Mouse (Mus musculus) urinary bladder, postnatal 14 days (tissue): ENCODE results near the gene Ripply2.
"Not testable (repeated sequence)": the region's sequence is repeated elsewhere in the genome, so short reads cannot be mapped to it uniquely, and the experiment has no call there.

Experiments
- DNase-seq: peaks from one replicate; pipeline ENCODE4 v3.0.0; 2021; ENCODE audit warnings: low spot score

The Ripply2 gene

DNA sequence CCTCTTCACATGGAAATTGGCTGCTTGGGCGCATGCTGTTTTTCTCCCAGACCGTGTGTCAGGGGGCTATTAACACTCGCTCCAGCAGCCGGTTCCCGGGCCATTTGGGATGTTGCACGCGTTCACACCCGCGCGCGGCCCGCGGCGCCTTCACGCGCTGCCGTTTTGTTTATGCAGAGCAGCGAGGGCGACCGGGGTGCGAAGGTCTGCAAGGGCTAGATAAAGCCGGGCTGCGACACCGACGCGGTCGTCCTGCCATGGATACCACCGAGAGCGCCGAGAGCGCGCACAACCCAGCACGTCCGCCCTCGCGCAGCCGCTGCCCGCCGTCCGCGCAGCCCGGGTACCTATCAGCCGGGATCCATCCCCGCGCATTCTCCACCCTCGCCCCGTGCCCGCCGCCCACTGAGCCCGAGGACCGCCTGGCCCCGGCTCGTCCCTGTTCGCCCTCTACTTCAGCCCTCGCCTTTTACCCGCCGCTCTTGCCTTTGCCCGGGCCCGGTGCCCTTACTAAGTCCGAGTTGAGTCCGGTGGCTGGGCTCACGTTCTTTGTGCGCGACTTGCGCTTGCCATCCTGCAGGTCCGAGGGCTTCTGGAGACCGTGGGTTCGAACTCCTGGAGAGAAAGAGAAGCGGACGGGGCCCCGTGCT lies at the start of gene Ripply2:
TSS of gene Ripply2 (plus strand) at position 250 of the 650 bp plus-strand sequence.
- DNase-seq, result no peak

DNA sequence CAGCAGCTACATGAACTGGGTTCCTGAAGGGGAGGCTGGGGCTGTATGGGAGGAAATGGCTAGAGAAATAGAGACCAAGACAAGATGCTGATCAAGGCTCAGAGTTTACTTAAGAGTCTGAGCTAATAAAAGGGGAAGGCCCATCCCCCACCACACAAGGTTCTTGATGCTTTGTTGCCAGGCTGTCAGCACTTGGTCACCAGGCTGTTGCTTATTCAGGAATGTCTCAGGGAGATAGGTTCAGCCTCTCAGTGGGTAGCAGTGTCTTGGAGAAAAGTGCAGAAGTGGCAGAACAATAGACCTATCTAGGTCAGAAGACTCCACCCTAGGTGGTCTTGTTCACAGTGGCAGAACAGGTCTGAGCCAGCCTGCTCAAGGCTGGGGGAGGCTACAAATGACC lies 42.9 kb upstream of the Ripply2 start:
- DNase-seq, result not testable (repeated sequence)

DNA sequence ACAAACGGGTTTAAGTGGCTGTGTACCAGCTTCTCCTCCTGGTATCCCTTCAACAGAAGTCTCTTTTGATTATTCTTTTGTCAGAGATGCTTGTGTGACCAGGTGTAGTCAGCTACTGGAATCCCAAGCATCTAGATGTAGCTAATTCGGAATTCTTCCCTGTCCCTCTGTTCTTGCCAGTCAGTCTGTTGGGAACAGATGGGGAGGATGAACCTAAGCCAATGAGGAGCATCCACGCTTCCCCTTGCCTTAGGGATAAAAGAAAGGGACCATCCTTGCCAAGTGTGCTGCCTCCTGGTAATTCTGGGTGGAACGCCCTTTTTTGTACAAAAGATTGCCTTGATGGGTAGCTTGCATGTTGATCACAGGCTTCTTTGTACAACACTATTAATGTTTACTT lies 41.8 kb upstream of the Ripply2 start:
- DNase-seq, result no peak

DNA sequence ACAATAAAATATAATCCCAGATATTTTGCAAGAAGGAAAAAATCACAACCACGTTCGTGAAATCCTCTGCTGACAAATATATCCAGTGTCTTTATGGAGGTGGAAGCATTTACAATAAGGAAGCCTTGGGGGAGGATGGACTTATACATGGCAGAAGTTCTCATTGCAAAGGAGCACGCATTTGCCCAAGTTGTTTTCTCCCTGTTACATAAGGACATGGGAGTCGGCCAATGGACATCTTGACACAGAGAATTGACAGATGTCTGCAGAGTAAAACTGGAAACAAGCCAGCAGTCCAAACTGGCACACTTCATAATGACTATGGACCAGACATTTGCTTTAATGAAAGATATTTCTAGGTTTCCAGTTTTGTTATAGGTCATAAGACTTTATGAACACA lies 38.4 kb upstream of the Ripply2 start:
- DNase-seq, result no peak

DNA sequence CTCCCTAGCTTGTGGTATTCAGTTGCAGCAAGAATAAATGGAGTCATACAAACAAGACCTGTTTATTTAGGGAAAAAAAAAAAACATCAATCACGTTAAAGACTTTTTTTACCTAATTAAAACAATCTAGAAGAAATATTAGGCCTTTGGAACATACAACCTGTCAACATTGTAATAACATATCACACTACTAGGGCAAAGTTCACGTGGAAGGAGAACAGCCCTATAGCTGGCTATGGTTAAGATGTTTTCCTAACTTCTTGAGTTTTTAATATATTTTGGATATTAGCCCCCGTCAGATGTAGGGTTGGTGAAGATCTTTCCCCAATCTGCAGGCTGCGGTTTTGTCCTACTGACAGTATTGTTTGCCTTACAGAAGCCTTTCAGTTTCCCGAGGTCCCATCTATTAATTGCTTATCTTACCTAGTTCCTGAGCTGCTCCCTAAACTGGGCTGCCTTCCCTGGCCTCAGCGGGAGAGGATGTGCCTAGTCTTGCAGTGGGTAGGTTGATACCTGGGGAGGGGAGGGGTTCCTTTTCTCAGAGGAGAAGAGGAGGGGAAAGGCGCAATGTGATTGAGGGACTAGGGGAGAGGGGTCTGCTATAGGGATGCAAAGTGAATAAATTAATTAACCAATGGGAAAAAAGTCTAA lies 37.0 kb upstream of the Ripply2 start:
- DNase-seq, result no peak

DNA sequence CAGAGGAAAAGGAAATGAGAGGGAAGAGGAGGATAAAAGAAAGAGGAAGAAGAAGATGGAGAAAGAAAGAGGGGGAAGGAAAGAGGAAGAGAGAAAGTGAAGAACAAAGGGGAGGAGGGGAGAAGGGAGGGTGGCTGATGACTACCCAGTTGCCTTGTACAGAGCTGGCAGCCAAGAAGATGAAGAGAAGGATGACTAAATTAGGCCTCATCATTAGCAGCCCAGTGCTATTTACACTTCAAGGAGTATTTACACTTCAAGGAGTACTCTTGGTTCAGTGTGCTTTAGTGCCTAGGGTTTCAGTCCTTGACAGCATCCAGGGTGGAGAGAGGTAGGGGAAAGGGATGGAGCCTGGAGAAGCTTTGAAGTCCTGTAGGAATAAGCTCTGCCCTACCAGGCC lies 35.3 kb upstream of the Ripply2 start:
- no peak for DNase-seq

DNA sequence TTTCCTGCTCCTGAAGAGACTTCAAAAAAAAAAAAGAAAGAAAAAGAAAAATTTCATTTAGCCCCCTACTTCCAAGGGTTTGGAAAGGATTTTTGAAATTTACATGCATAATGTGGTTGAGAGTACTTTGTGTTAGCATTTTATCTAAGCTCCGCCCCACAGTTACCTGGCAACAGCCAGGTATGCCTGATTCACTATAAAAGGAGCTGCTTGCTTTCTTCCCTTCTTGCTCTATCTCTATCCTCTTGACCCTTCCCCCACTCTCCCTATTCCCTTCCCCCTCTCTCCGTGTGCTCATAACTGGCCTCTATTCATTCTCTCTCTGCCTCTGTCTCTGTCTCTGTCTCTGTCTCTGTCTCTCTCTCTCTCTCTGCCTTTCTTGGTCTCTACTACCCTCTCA lies 34.4 kb upstream of the Ripply2 start:
- DNase-seq, result no peak

DNA sequence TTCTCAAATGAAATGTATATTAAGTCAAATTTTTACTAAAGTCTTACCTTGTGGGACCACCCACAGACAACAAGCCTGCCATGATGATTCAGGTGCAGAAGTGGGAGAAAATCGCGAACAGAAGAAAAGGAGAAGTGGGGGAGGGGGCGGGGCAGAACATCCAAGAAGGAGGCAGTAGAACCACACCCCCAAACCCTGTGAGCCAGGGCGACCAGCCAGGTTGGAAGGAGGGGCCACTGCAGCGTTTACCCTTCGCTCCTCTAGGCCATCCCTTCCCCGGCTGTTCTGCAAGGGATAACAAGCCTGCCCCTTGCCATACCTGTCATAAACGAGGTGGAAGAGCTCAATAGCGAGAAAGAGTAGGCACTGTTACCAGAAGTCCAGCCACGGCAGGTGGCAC lies 33.8 kb upstream of the Ripply2 start:
- DNase-seq, result no peak

DNA sequence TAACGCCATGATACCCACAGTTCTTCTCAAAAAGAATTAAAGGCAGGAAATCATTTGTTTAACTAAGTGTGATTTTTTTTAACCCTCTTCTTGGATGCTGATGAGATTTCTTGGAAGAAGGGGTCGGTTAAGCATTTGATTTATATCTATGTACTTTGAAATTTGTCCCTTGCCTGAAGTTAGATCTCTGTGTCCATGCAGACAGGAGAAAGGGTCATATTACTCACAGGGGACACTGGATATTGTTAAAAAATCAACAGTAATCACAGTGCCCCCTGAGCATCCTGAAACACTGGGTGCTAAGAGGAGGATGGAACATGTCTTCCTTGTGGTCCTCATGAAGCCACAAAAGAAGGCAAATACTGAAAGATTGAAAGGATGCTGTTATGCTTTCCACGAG lies 30.8 kb upstream of the Ripply2 start:
- no peak for DNase-seq

DNA sequence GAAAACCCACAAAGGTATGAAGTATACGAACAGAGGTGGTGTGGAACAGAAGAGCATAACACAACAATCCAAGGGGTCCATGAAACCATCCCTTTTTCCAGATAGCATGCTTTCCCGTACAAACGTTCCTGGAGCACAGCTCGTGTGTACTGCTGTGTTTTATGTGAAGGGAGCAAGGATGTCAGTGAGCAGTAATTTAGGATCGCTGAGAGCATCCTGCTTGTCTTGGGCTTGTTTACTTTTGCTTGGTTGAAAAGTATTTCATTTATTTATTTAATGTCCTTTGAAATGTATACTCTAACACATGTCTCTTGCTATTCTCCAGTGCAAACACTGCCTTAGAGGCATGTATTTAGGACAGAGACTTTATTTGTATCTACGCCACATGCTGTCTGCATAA lies 30.2 kb upstream of the Ripply2 start:
- no peak for DNase-seq

DNA sequence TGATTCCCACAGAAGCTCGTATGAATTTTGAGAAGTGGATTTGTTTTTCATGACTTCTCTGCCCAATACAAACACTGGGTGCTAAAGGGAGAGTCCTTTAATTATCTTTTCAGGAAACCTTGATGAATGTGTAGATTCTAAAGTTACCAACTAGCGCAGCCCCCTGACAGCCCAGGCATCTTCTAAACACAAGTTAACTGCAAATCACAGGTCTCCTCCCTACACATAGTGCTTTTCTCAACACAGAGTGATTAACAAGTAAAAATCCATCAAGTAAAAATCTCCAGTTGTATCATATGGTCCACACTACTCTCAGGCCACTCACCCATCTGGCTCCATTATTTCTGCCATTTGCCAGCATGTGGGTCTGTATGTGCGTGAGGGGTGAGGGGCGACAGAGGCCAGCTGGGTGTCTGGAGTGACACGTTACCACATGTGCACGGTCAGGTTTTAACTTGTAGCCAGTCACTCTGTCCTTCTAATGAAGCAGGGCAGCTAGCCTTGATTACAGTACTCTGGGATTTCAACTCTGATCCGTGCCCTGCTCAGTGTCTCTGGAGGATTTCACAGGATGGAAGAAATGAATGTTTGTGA lies 28.5 kb upstream of the Ripply2 start:
- no peak for DNase-seq

DNA sequence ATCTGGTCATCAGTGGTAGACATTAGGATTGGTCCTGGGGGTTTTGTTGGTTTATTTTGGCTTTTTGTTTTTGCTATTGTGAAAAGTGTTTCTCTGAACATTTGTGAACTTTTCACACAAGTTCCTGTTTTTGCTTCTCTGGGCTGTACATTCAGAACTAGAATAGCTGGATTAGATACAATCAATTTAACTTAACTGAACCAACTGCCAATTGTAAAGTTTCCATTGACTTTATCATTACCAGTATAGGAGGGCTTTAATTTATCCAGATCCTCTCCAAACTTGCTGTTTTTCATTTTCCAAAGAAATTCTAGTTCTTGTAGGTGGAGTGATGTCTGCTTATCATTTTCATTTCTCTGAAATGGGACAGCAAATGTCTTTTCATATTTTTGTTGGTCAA lies 25.5 kb upstream of the Ripply2 start:
- no peak for DNase-seq

DNA sequence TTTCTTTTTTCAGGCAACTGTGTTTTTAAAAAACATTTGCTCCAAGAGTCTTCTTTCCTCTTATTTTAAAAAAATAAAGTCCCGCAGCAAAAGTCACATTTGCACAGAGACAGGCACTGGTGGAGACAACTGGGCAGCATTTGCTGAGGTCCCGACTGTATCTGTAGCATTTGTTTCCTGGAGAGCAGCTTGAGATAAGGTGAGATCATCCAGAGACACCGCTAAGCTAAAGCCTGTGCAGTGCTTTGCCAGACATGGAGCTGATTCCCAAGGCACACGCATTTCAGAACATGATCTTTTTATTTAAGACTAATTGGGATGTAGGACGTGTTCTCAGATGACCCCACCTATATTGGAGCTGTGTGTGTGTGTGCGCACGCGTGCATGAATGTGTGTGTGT lies 23.6 kb upstream of the Ripply2 start:
- no peak for DNase-seq

DNA sequence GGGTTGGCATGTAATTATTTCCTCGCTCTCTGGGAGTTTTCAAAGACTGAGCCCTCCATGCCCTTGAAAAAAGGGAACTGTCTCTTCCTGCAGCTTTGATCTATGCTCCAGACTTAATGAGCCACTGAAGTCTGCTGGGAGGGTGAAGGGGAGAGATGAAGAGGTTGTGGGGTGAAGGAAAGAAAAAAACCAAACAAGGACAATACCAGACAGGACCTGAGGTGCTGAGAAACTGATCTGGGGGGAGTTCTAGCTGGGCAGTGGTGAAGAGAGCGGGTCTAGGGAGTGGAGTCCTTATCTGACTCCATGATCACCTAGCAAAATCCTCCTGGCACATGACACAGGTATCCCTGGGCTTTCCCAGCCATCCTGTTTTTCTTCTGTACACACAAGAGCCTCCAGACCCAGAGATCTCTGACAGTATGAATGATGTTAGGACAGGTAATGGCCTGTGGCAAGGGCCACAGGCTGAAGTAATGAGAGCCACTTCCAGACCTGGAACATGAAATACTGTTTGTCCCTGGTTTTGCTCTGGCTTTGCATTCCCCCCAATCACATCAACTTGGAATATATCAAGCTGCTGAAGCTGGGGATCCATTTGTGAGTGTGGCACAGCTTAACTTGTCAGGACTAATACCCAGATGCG lies 18.2 kb upstream of the Ripply2 start:
- no peak for DNase-seq

DNA sequence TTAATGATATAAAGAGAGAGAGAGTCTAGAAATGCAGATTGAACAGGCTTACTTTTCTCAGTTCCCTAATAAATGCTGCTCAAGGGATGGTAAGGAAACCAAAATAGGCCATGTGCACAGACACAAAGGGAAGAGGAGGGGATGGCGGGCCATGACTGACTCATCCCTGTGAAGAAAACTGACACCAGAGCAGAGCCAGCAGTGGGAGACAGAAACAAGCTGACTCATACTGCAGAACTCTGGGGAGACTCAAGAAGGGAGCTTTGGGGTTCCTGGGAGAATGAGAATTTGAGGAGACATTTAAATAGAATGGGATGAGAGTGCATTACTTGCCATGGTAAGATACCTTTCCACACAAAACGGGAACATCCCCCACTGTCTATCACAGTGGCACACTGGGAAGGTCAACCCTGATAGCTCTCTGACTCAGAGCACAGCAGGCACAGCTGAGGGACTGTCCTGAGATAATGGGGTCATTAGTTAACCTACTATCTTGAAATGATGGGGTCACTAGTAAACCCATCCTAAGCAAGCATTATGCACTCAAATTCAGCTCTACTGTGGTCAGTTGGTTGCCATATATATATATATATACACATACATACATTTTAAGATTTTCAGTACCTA lies 15.3 kb upstream of the Ripply2 start:
- DNase-seq, result no peak

DNA sequence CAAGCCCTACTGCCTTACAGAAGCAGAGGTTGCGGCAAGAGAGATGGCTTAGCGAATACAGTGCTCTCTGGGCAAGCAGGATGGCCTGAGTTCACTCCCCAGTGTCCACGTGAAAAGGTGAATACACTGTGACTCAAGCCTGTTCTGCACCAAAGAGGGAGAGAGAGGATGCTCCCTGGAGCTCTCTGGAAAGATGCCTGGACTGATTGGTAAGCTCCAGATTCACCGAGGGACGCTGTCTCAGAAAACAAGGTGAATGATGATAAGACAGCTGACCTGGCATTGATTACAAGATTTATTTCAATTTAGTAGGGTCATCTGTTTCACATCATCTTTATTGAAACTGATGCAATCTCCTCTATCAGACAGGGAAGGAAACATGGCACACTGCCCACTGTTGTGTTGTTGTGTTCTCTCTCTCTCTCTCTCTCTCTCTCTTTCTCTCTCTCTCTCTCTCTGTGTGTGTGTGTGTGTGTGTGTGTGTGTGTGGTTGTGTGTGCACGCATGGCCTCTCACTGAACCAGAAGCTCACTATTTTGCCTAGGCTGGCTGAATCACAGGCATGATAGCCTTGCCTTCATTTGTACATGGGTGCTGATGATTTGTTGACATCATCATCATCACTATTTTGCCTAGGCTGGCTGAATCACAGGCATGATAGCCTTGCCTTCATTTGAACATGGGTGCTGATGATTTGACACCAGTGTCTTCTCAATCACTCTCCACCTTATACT lies 10.5 kb upstream of the Ripply2 start:
- no peak for DNase-seq

DNA sequence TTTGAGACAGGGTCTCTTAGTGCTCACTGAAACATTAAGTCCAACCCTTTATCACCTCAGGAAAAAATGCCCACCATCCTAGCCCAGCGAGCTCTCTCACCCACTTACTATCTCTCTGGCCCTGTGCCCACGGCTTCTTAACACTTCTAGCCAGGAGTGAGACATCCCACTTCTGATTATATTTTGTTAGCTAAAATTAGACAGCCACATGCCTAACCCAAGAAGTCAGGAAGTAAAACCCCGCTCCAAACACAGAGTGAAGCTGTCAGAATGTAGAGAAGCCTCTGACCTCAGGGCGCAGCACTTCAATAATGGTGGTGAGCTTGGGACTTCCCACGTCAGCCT lies 9.9 kb upstream of the Ripply2 start:
- DNase-seq, result no peak

DNA sequence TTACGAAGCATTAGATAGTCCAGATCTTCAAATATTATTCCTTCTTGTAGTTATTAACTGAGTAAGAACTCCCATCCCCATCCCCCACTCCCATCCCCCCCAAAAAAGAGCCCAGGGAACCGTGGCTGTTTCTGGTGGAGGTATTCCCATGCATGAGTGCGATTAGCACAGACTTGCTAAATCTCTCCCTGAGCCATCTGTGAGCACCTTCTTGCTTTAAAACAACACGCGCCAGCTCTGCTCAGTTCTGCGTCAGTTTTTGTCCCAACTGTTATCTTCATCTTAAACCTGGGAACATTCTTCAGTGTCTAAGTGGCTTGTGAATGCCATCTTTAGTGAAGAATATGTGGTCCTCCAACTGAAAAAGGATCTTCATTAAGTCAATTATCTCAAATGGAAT lies 6.8 kb upstream of the Ripply2 start:
- no peak for DNase-seq

DNA sequence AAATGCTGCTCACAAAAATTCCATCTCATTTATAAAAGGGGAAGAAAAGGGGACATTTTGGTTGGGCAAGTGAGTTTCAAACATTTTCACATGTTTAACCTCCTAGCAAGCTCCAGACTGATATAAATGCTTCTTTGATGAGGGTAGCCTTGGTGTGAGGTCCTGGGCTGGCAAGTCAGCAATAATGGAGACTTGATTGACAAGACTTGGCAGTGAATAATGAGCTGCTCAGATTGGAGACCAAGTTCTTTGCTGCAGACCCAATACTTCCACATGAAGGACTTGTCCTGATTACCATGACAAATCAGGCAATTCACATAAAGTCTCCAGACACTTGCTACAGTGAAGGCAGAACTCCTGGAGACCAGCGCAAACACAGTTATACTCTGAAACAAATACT lies 6.4 kb upstream of the Ripply2 start:
- DNase-seq, result no peak

DNA sequence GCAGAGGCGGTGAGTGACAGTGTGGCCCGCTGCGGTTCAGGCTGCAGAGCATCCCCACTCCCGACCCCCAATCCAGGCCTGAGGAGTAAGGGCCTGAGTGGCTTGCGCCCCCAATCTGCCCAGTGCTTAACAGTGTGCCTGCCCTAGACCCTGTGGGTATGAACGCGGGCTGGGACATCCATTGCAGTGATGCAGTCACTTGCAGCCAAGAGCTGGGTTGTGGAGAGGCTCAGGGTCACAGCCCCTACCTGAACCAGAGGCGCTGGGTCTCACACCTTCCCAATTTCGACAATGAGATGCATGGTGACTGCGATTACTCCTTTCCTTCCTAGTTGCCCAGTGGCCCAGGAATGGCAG lies 579 bp downstream of the Ripply2 start:
- no peak for DNase-seq

DNA sequence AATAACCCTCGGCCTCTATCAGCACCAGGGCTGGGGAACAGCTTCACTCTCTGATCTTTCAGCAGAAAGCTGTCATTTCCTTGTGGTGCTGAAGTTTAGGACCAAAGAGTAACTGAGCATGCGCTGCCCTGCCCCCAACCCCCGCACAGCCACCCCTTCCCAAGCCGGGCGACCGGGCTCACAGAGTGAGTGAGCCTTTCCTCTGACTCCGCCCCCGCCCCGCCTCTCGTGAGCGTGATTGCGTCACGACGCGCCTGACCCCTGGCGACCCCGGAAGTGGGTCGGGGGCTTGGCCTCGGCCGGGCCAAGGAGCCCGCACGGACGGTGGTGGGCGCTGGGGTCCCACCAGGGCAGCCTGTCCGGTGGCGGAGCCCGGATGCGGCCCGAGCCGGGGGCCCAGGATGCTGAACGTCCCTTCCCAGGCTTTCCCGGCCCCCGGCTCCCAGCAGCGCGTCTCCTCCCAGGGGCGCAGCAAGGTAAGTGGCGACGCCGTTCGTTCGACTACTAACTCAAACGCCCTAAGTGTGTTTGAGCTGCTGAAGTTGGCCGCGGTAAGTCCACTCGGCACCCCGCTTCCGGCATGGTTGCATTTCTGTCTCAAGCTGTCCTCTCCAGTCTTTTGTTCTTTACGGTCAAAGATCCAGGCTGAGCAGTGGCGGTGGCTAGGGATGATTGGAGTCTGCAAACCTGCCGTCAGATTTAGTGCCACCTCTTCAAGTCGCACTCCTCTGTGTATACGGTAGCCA lies 6.6 kb downstream of the Ripply2 start, which contains the start of gene Cyb5r4:
TSS of gene Cyb5r4 (plus strand) at position 237 of the 746 bp plus-strand sequence.
- peak; percentile 96 for DNase-seq

DNA sequence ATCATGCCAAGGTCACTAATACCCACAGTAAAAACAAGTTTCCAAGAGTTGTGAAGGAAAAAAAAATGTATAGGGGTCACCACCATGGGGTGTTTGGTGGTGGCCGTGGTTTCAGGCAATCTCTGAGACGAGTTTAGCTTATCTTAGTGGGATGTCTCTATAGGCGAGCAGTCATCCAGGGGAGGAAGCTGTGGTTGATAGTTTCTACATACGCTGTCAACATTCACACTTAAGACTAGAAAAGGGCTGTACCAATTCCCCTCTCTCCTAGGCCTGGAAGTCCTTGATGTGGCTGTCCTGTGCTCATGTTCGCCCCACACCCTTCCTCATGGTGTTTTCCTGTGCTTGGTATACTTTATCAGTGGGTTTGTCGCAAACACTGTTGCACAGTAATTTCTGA lies 10.4 kb downstream of the Ripply2 start:
- no peak for DNase-seq
